Mouse (Mus musculus): ENCODE data around the gene C5ar1. TPM values are rescaled to one million over a fixed set of nuclear protein-coding genes. Genes with fewer than 3 reads are reported as not detected.
"Not testable (repeated sequence)": the region's sequence is repeated elsewhere in the genome, so short reads cannot be mapped to it uniquely, and the experiment has no call there.

Gene C5ar1
- polyA plus RNA-seq (2012; ENCODE audit: insufficient read depth, low replicate concordance): 2.0 and 6.6 TPM in 2 replicates

DNA sequence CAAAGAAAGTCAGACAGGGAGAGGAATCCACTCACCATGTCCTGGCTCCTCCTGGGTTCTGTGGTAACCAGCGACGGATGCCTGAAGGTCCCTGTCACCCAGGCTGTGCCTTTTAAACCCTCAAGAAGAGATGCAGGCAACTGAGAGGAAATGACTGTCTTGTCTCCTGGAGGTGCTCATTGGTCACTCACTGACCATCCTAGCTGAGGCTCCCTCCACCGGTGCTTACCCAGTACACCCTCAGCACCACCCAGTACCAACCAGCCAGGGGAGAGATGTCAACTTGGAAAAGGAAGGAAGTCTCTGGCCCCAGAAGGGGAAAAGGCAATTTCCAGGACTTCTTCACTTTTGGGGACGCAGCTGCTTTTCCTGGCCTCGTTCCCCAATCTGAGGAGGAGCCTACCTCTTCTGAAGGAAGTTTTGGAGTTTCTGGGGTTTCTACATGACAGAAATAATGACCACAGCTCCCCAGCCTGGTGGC lies at the start of gene C5ar1:
Gene C5ar1 (minus strand): TSS at position 431 of the 481 bp plus-strand sequence.
- Histone ChIP-seq H3K9me3 (no peaks in the 10 kb centered on the region), H3K36me3 (replicated peaks; ENCODE audit: low read length) (no peaks in the 10 kb centered on the region), H3K4me3 (replicated peaks) (peak within 1 kb of the TSS; percentile 71), H3K27me3 (replicated peaks) (no peaks in the 10 kb centered on the region), H3K4me1 (peaks cover 71% of the 10 kb centered on the region)
- TF ChIP-seq FLI1 (IDR thresholded peaks at IDR 0.05; ENCODE audit: low read length): no peak
- TF ChIP-seq GATA1 (IDR thresholded peaks at IDR 0.05; ENCODE audit: borderline replicate concordance, low read length): no peak

GRCm38 (mm10) chr7:16308555-16309317 lies 49.4 kb upstream of the C5ar1 start:
- Histone ChIP-seq H3K27me3 (replicated peaks) (no peaks in the 10 kb centered on the region), H3K9me3 (no peaks in the 10 kb centered on the region), H3K4me1 (peaks cover 42% of the 10 kb centered on the region), H3K4me3 (replicated peaks) (peak overlapping the region; percentile 99), H3K36me3 (replicated peaks; ENCODE audit: low read length) (peaks cover 37% of the 10 kb centered on the region)
- TF ChIP-seq FLI1 (IDR thresholded peaks at IDR 0.05; ENCODE audit: low read length) (no peak), GATA1 (IDR thresholded peaks at IDR 0.05; ENCODE audit: borderline replicate concordance, low read length) (no peak)

GRCm38 (mm10) chr7:16308093-16308492 lies 48.8 kb upstream of the C5ar1 start, which contains the start of gene Bbc3:
Gene Bbc3, plus strand, starts transcription at chr7:16308393.
- H3K4me1 ChIP-seq: peaks cover 38% of the 10 kb centered on the region
- H3K9me3 ChIP-seq: not testable (repeated sequence)

DNA sequence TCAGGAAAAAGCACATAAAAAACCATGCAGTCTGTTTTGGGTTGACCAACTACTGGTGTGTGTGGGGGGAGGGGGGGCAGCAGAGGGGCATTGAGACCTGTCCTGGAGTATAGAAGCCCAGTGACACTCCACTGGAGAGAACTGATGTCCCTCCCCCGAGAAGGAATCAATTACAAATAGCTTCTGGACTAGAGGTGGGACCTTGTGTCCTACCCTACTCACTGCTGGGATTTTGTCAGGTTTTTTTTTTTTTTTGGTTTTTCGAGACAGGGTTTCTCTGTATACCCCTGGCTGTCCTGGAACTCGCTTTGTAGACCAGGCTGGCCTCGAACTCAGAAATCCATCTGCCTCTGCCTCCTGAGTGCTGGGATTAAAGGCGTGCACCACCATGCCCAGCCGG lies 47.8 kb upstream of the C5ar1 start:
- H3K27me3 ChIP-seq (replicated peaks); H3K4me3 ChIP-seq (replicated peaks); H3K9me3 ChIP-seq: not testable (repeated sequence)
- peaks cover 43% of the 10 kb centered on the region for H3K4me1 ChIP-seq
- peaks cover 28% of the 10 kb centered on the region for H3K36me3 ChIP-seq (replicated peaks; ENCODE audit: low read length)

More at GRCm38 (mm10) chr7:16308093-16308492, 48.8 kb upstream of the C5ar1 start, which contains the start of gene Bbc3:
- Histone ChIP-seq H3K36me3 (replicated peaks; ENCODE audit: low read length) (peaks cover 32% of the 10 kb centered on the region), H3K4me3 (replicated peaks) (peak within 1 kb of the TSS; percentile 99)
- H3K27me3 ChIP-seq (replicated peaks): not testable (repeated sequence)

- Histone ChIP-seq H3K27me3 (replicated peaks) (no peaks in the 10 kb centered on the region), H3K9me3 (no peaks in the 10 kb centered on the region), H3K4me3 (replicated peaks) (peak overlapping the region; percentile 82), H3K4me1 (peaks cover 74% of the 10 kb centered on the region), H3K36me3 (replicated peaks; ENCODE audit: low read length) (peaks cover 7% of the 10 kb centered on the region)
- TF ChIP-seq FLI1 (IDR thresholded peaks at IDR 0.05; ENCODE audit: low read length) (no peak), GATA1 (IDR thresholded peaks at IDR 0.05; ENCODE audit: borderline replicate concordance, low read length) (no peak)
These were observed 40.2 kb upstream of the C5ar1 start for GRCm38 (mm10) chr7:16299419-16300035.

DNA sequence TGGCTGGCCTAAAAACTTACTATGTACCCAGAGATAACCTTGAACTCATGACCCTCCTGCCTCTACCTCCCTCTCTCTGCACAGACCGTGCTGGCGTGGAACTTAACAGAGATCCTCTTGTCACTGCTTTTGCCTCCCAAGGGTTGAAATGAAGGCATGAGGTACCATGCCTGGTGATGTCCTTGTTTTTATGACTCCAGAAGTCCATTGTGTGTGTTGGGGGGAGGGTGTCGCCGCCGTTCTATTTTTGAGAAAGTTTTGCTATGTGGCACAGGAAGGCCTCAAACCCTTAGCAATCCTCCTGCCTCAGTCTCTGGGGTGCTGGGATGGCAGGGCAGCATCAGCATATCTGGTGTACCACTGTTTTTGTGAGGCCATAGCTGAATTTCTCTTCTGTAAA lies 39.6 kb upstream of the C5ar1 start:
- peaks cover 78% of the 10 kb centered on the region for H3K4me1 ChIP-seq
- no peak for TF ChIP-seq FLI1 (IDR thresholded peaks at IDR 0.05; ENCODE audit: low read length)
- TF ChIP-seq GATA1 (IDR thresholded peaks at IDR 0.05; ENCODE audit: borderline replicate concordance, low read length): no peak
- H3K36me3 ChIP-seq (replicated peaks; ENCODE audit: low read length): peaks cover 7% of the 10 kb centered on the region
- no peaks in the 10 kb centered on the region for H3K9me3 ChIP-seq
- no peak overlapping the region for H3K4me3 ChIP-seq (replicated peaks)
- no peaks in the 10 kb centered on the region for H3K27me3 ChIP-seq (replicated peaks)

GRCm38 (mm10) chr7:16297616-16298015 lies 38.3 kb upstream of the C5ar1 start:
- Histone ChIP-seq H3K27me3 (replicated peaks) (no peaks in the 10 kb centered on the region), H3K4me1 (peaks cover 77% of the 10 kb centered on the region), H3K9me3 (no peaks in the 10 kb centered on the region), H3K36me3 (replicated peaks; ENCODE audit: low read length) (peaks cover 2% of the 10 kb centered on the region), H3K4me3 (replicated peaks) (no peak overlapping the region)
- no peak for TF ChIP-seq GATA1 (IDR thresholded peaks at IDR 0.05; ENCODE audit: borderline replicate concordance, low read length)
- TF ChIP-seq FLI1 (IDR thresholded peaks at IDR 0.05; ENCODE audit: low read length): no peak

GRCm38 (mm10) chr7:16296766-16297390 lies 37.5 kb upstream of the C5ar1 start:
- H3K36me3 ChIP-seq (replicated peaks; ENCODE audit: low read length): no peaks in the 10 kb centered on the region
- H3K9me3 ChIP-seq: no peaks in the 10 kb centered on the region
- no peaks in the 10 kb centered on the region for H3K27me3 ChIP-seq (replicated peaks)
- H3K4me3 ChIP-seq (replicated peaks): peak overlapping the region; percentile 94
- peaks cover 74% of the 10 kb centered on the region for H3K4me1 ChIP-seq
- TF ChIP-seq GATA1 (IDR thresholded peaks at IDR 0.05; ENCODE audit: borderline replicate concordance, low read length): no peak
- no peak for TF ChIP-seq FLI1 (IDR thresholded peaks at IDR 0.05; ENCODE audit: low read length)

DNA sequence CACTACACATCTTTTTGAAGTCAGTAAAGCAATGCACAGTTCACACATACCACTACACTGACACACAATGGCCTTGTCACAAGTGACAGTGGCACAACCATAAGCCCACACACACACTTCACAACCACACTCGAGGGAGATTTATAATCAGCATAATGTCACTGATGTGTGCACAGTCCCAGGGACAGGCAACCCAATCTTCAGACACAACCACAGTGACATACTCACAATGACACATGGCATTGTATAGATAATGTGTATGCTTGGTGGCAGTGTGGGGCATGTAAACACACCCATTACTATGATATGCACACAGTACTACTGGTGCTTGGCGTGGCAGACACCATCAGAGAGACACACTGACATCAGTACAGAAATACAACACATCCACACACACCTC lies 36.8 kb upstream of the C5ar1 start:
- H3K4me3 ChIP-seq (replicated peaks): peak overlapping the region; percentile 94
- no peaks in the 10 kb centered on the region for H3K9me3 ChIP-seq
- TF ChIP-seq GATA1 (IDR thresholded peaks at IDR 0.05; ENCODE audit: borderline replicate concordance, low read length) (no peak), FLI1 (IDR thresholded peaks at IDR 0.05; ENCODE audit: low read length) (no peak)

More for the DNA sequence above, 36.8 kb upstream of the C5ar1 start:
- Histone ChIP-seq H3K27me3 (replicated peaks) (no peaks in the 10 kb centered on the region), H3K36me3 (replicated peaks; ENCODE audit: low read length) (no peaks in the 10 kb centered on the region), H3K4me1 (peaks cover 68% of the 10 kb centered on the region)
